Mouse (Mus musculus): ENCODE data around the gene Carmil2. TPM values are rescaled to one million over a fixed set of nuclear protein-coding genes. Genes with fewer than 3 reads are reported as not detected.
A peak's percentile ranks its signal among the peaks of the same experiment; 100 is the strongest.

The Carmil2 gene
- polyA plus RNA-seq, 1 experiment from 2014 or later = 17.8 TPM

- DNase-seq (peak; percentile 65), ATAC-seq (ENCODE audit: low FRiP score, low TSS enrichment) (no peak)
- Histone ChIP-seq H3K36me3 (ENCODE audit: control insufficient read depth, insufficient read depth, low read length) (peaks cover 30% of the 10 kb centered on the region), H3K27ac (replicated peaks; ENCODE audit: low read depth, low read length) (no peak overlapping the region), H3K27me3 (ENCODE audit: control insufficient read depth, insufficient read depth, low read length) (no peaks in the 10 kb centered on the region), H3K4me1 (ENCODE audit: control insufficient read depth, insufficient read depth, low read length) (0 out of 2 replicates have a peak, but pooled peaks cover 3% of the 10 kb centered on the region), H3K4me3 (replicated peaks; ENCODE audit: low read depth, low read length) (no peak overlapping the region), H3K9ac (replicated peaks; ENCODE audit: low read length) (no peak overlapping the region), H3K9me3 (ENCODE audit: control insufficient read depth, low read length) (no peaks in the 10 kb centered on the region), H3K4me2 (ENCODE audit: low read length) (no peak overlapping the region)
- WGBS = 82% methylated on average over 3 of the region's 3 CpGs
Observed at GRCm38 (mm10) chr8:105661167-105661566, 24.9 kb upstream of the Carmil2 start.

GRCm38 (mm10) chr8:105677891-105678290 is 8.2 kb upstream of the Carmil2 start:
- no peak overlapping the region for H3K27ac ChIP-seq (replicated peaks; ENCODE audit: low read depth, low read length)
- H3K4me2 ChIP-seq (ENCODE audit: low read length) = no peak overlapping the region
- WGBS = 85% methylated on average over 1 of the region's 1 CpGs
- no peak overlapping the region for H3K4me3 ChIP-seq (replicated peaks; ENCODE audit: low read depth, low read length)
- ATAC-seq (ENCODE audit: low FRiP score, low TSS enrichment) (no peak), DNase-seq (no peak)
- peaks cover 92% of the 10 kb centered on the region for H3K36me3 ChIP-seq (ENCODE audit: control insufficient read depth, insufficient read depth, low read length)
- H3K9ac ChIP-seq (replicated peaks; ENCODE audit: low read length) = no peak overlapping the region
- H3K4me1 ChIP-seq (ENCODE audit: control insufficient read depth, insufficient read depth, low read length) = no peaks in the 10 kb centered on the region
- H3K9me3 ChIP-seq (ENCODE audit: control insufficient read depth, low read length) = no peaks in the 10 kb centered on the region
- no peaks in the 10 kb centered on the region for H3K27me3 ChIP-seq (ENCODE audit: control insufficient read depth, insufficient read depth, low read length)

- Histone ChIP-seq H3K27me3 (ENCODE audit: control insufficient read depth, insufficient read depth, low read length) (no peaks in the 10 kb centered on the region), H3K4me3 (replicated peaks; ENCODE audit: low read depth, low read length) (no peak overlapping the region), H3K27ac (replicated peaks; ENCODE audit: low read depth, low read length) (no peak overlapping the region), H3K9me3 (ENCODE audit: control insufficient read depth, low read length) (no peaks in the 10 kb centered on the region), H3K9ac (replicated peaks; ENCODE audit: low read length) (no peak overlapping the region), H3K4me2 (ENCODE audit: low read length) (no peak overlapping the region), H3K4me1 (ENCODE audit: control insufficient read depth, insufficient read depth, low read length) (no peaks in the 10 kb centered on the region), H3K36me3 (ENCODE audit: control insufficient read depth, insufficient read depth, low read length) (peaks cover 41% of the 10 kb centered on the region)
- DNase-seq (no peak), ATAC-seq (ENCODE audit: low FRiP score, low TSS enrichment) (no peak)
- 86% methylated on average over 7 of the region's 7 CpGs for WGBS
Observed at GRCm38 (mm10) chr8:105685325-105685724, 749 bp upstream of the Carmil2 start.

DNA sequence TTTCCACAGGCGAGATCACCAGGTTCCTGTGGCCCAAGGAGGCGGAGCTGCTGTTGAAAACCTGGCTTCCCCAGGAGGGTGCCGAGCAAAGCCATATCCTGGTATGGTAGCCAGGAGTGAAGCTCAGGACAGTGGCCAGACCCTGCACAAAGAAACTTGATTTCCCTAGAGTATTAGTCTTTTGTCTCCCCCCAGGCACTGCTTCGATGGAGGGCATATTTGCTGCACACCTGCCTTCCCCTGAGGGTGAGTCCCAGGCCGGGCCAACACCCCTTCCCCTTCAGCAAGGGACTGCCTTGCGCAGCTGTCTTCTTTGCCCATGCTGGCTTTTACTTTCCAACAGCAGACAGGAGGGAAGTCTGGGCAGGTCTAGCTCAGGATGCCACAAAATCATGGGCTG is 477 bp downstream of the Carmil2 start:
- no peak overlapping the region for H3K27ac ChIP-seq (replicated peaks; ENCODE audit: low read depth, low read length)
- no peaks in the 10 kb centered on the region for H3K4me1 ChIP-seq (ENCODE audit: control insufficient read depth, insufficient read depth, low read length)
- WGBS = 65% methylated on average over 6 of the region's 6 CpGs
- H3K27me3 ChIP-seq (ENCODE audit: control insufficient read depth, insufficient read depth, low read length) = no peaks in the 10 kb centered on the region
- no peaks in the 10 kb centered on the region for H3K9me3 ChIP-seq (ENCODE audit: control insufficient read depth, low read length)
- peaks cover 29% of the 10 kb centered on the region for H3K36me3 ChIP-seq (ENCODE audit: control insufficient read depth, insufficient read depth, low read length)
- no peak for DNase-seq
- no peak overlapping the region for H3K4me2 ChIP-seq (ENCODE audit: low read length)
- ATAC-seq (ENCODE audit: low FRiP score, low TSS enrichment) = no peak
- no peak overlapping the region for H3K4me3 ChIP-seq (replicated peaks; ENCODE audit: low read depth, low read length)
- no peak overlapping the region for H3K9ac ChIP-seq (replicated peaks; ENCODE audit: low read length)

GRCm38 (mm10) chr8:105687512-105687911 is 1.4 kb downstream of the Carmil2 start:
- no peak for ATAC-seq (ENCODE audit: low FRiP score, low TSS enrichment)

GRCm38 (mm10) chr8:105688242-105688752 is 2.2 kb downstream of the Carmil2 start:
- Histone ChIP-seq H3K4me2 (ENCODE audit: low read length) (no peak overlapping the region), H3K36me3 (ENCODE audit: control insufficient read depth, insufficient read depth, low read length) (peaks cover 13% of the 10 kb centered on the region), H3K4me1 (ENCODE audit: control insufficient read depth, insufficient read depth, low read length) (no peaks in the 10 kb centered on the region), H3K9ac (replicated peaks; ENCODE audit: low read length) (no peak overlapping the region), H3K27ac (replicated peaks; ENCODE audit: low read depth, low read length) (no peak overlapping the region), H3K4me3 (replicated peaks; ENCODE audit: low read depth, low read length) (no peak overlapping the region), H3K9me3 (ENCODE audit: control insufficient read depth, low read length) (no peaks in the 10 kb centered on the region), H3K27me3 (ENCODE audit: control insufficient read depth, insufficient read depth, low read length) (no peaks in the 10 kb centered on the region)
- ATAC-seq (ENCODE audit: low FRiP score, low TSS enrichment) (no peak), DNase-seq (no peak)
- 65% methylated on average over 14 of the region's 14 CpGs for WGBS

More at GRCm38 (mm10) chr8:105687512-105687911, 1.4 kb downstream of the Carmil2 start:
- Histone ChIP-seq H3K36me3 (ENCODE audit: control insufficient read depth, insufficient read depth, low read length) (peaks cover 20% of the 10 kb centered on the region), H3K4me3 (replicated peaks; ENCODE audit: low read depth, low read length) (no peak overlapping the region), H3K27me3 (ENCODE audit: control insufficient read depth, insufficient read depth, low read length) (no peaks in the 10 kb centered on the region), H3K4me2 (ENCODE audit: low read length) (no peak overlapping the region), H3K9me3 (ENCODE audit: control insufficient read depth, low read length) (no peaks in the 10 kb centered on the region), H3K4me1 (ENCODE audit: control insufficient read depth, insufficient read depth, low read length) (no peaks in the 10 kb centered on the region), H3K9ac (replicated peaks; ENCODE audit: low read length) (no peak overlapping the region), H3K27ac (replicated peaks; ENCODE audit: low read depth, low read length) (no peak overlapping the region)
- DNase-seq = no peak
- WGBS = 61% methylated on average over 8 of the region's 8 CpGs

DNA sequence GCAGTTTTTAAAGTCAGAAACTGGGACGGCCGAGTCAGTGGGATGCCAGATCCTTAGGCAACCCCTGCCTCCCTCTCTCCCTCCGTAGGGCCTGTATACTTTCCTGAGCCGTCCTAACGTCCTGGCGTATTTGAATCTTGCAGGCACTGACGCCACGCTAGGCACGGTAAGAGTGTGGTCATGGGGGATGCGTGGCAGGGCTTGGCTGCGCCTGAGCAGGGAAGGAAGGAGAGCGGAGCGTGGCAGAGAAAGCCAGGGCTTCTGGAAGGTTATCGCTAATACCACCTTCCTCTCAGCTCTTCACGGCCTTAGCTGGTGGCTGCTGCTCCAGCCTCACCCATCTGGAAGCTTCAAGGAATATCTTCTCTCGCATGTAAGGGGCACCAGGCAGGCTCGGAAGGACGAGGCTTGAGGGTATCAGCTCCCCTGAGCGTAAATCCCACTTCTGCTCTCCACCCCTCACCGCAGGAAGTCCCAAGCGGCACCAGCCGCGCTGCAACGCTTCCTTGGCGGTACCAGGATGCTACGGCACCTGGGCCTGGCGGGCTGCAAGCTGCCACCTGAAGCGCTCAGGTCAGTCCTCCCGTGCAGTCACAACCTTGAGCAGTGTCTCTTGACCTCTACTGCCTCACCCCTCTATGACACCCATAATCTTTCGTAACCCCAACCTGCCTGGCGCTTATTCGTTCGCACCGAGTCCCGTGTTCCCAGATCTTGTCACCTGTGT is 3.3 kb downstream of the Carmil2 start:
- Histone ChIP-seq H3K9me3 (ENCODE audit: control insufficient read depth, low read length) (no peaks in the 10 kb centered on the region), H3K36me3 (ENCODE audit: control insufficient read depth, insufficient read depth, low read length) (peaks cover 2% of the 10 kb centered on the region; the same call in 1 of the 2 replicates), H3K4me3 (replicated peaks; ENCODE audit: low read depth, low read length) (no peak overlapping the region), H3K4me1 (ENCODE audit: control insufficient read depth, insufficient read depth, low read length) (no peaks in the 10 kb centered on the region), H3K27ac (replicated peaks; ENCODE audit: low read depth, low read length) (no peak overlapping the region), H3K9ac (replicated peaks; ENCODE audit: low read length) (no peak overlapping the region), H3K27me3 (ENCODE audit: control insufficient read depth, insufficient read depth, low read length) (no peaks in the 10 kb centered on the region), H3K4me2 (ENCODE audit: low read length) (no peak overlapping the region)
- DNase-seq (no peak), ATAC-seq (ENCODE audit: low FRiP score, low TSS enrichment) (no peak)
- 56% methylated on average over 35 of the region's 35 CpGs for WGBS

DNA sequence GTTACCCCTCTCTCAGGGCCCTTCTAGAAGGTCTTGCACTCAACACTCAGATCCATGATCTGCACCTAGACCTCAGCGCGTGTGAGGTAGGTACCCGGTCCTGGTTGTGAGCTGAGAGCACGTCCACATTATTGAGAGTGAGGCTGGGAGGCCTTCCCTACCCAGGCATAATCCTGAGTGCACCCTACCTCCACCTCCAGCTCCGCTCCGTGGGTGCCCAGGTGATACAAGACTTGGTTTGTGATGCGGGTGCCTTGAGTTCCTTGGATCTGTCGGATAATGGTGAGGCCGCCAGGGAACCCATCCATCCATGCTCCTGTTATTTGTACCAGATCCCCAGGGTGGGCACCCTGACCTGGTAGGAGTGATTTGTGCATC is 3.9 kb downstream of the Carmil2 start:
- no peak overlapping the region for H3K9ac ChIP-seq (replicated peaks; ENCODE audit: low read length)
- WGBS = 89% methylated on average over 9 of the region's 9 CpGs
- no peak for DNase-seq
- H3K4me3 ChIP-seq (replicated peaks; ENCODE audit: low read depth, low read length) = no peak overlapping the region
- peaks cover 3% of the 10 kb centered on the region for H3K4me1 ChIP-seq (ENCODE audit: control insufficient read depth, insufficient read depth, low read length)
- no peaks in the 10 kb centered on the region for H3K27me3 ChIP-seq (ENCODE audit: control insufficient read depth, insufficient read depth, low read length)
- no peak overlapping the region for H3K4me2 ChIP-seq (ENCODE audit: low read length)
- H3K9me3 ChIP-seq (ENCODE audit: control insufficient read depth, low read length) = no peaks in the 10 kb centered on the region
- no peak for ATAC-seq (ENCODE audit: low FRiP score, low TSS enrichment)
- no peaks in the 10 kb centered on the region for H3K36me3 ChIP-seq (ENCODE audit: control insufficient read depth, insufficient read depth, low read length)
- no peak overlapping the region for H3K27ac ChIP-seq (replicated peaks; ENCODE audit: low read depth, low read length)

DNA sequence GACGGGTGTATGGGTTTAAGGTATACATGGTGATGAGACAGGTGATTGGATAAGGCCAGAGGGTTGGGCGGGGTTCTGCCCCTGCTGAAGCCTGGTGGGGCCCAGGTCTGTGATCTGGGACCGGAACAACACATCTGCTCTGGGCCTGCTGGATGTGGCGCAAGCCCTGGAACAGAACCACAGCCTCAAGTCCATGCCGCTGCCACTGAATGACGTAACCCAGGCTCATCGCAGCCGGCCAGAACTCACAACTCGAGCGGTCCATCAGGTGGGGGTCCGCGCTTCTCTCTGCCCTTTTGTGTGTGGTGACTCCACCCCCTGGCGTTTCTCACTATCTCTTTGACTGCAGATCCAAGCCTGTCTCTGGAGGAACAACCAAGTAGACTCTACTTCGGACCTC is 4.9 kb downstream of the Carmil2 start:
- no peak overlapping the region for H3K4me2 ChIP-seq (ENCODE audit: low read length)

More for the DNA sequence above, 4.9 kb downstream of the Carmil2 start:
- H3K27ac ChIP-seq (replicated peaks; ENCODE audit: low read depth, low read length) = no peak overlapping the region
- H3K4me1 ChIP-seq (ENCODE audit: control insufficient read depth, insufficient read depth, low read length) = peaks cover 10% of the 10 kb centered on the region
- H3K36me3 ChIP-seq (ENCODE audit: control insufficient read depth, insufficient read depth, low read length) = peaks cover 5% of the 10 kb centered on the region; the same call in 1 of the 2 replicates
- DNase-seq (no peak), ATAC-seq (ENCODE audit: low FRiP score, low TSS enrichment) (no peak)
- WGBS = 87% methylated on average over 14 of the region's 14 CpGs
- H3K9me3 ChIP-seq (ENCODE audit: control insufficient read depth, low read length) = no peaks in the 10 kb centered on the region
- no peaks in the 10 kb centered on the region for H3K27me3 ChIP-seq (ENCODE audit: control insufficient read depth, insufficient read depth, low read length)
- H3K4me3 ChIP-seq (replicated peaks; ENCODE audit: low read depth, low read length) = no peak overlapping the region
- no peak overlapping the region for H3K9ac ChIP-seq (replicated peaks; ENCODE audit: low read length)

Data from midbrain, embryonic 14.5 days (tissue).